Mouse (Mus musculus) embryonic facial prominence, embryonic 15.5 days (tissue): ENCODE measurements around the gene Sppl2b. TPM values are rescaled to one million over a fixed set of nuclear protein-coding genes. Genes with fewer than 3 reads are reported as not detected.

Source experiments
- ATAC-seq: fragments of 200-750 bp; cut with Nextera tagmentation; 2 replicates; pipeline ENCODE4 v1.8.0; 2017; ENCODE audit warnings: low read depth, moderate TSS enrichment; ENCODE audit not compliant: insufficient number of reproducible peaks, low FRiP score, low TSS enrichment
- H3K27ac ChIP-seq: fragments of 300-500 bp; sonication (generic); replicated peaks from 2 replicates; pipeline ENCODE4 v1.5.1; 2015; ENCODE audit warnings: mild to moderate bottlenecking, inconsistent platforms
- H3K27me3 ChIP-seq: fragments of 300-500 bp; sonication (generic); 2 replicates; pipeline ENCODE4 v1.6.1; 2015; ENCODE audit warnings: inconsistent platforms
- H3K36me3 ChIP-seq: fragments of 300-500 bp; sonication (generic); 2 replicates; pipeline ENCODE4 v1.6.1; 2015; ENCODE audit warnings: mild to moderate bottlenecking, inconsistent platforms
- H3K4me1 ChIP-seq: fragments of 300-500 bp; sonication (generic); 2 replicates; pipeline ENCODE4 v1.6.1; 2015; ENCODE audit warnings: inconsistent platforms
- H3K4me2 ChIP-seq: fragments of 300-500 bp; sonication (generic); replicated peaks from 2 replicates; pipeline ENCODE4 v1.6.1; 2015; ENCODE audit warnings: mild to moderate bottlenecking, inconsistent platforms
- H3K4me3 ChIP-seq: fragments of 300-500 bp; sonication (generic); replicated peaks from 2 replicates; pipeline ENCODE4 v1.5.1; 2015; ENCODE audit warnings: mild to moderate bottlenecking, inconsistent platforms
- H3K9ac ChIP-seq: fragments of 300-500 bp; sonication (generic); 2 replicates; pipeline ENCODE4 v1.6.1; 2015; ENCODE audit warnings: inconsistent platforms
- H3K9me3 ChIP-seq: fragments of 300-500 bp; sonication (generic); replicated peaks from 2 replicates; pipeline ENCODE4 v1.6.1; 2016; ENCODE audit warnings: inconsistent platforms
- WGBS: fragments of 180-500 bp; shearing (Covaris S2); methylation state at CpG from one replicate; pipeline ENCODE4 v1.1.7; 2015; 5-methylcytosine and 5-hydroxymethylcytosine counted together
- polyA plus RNA-seq: library from polyadenylated mRNA; unstranded; fragments of >200 nt; fragmentation: Nextera tagmentation; extraction: Ambion mirVana; gene quantifications from 2 replicates; pipeline ENCODE4 v1.2.1, GENCODE M21; 2015

The Sppl2b gene
- polyA plus RNA-seq, 1 experiment from 2014 or later, result 60.7 TPM

GRCm38 (mm10) chr10:80900318-80901247 lies 45.5 kb downstream of the Sppl2b start, which contains the start of gene Timm13:
Gene Timm13 (minus strand): TSS chr10:80900969.
- Histone ChIP-seq H3K4me3 (peak within 1 kb of the TSS; percentile 96), H3K9ac (peak within 1 kb of the TSS; percentile 87), H3K9me3 (no peaks in the 10 kb centered on the region), H3K27ac (peak within 1 kb of the TSS; percentile 88), H3K4me1 (peaks cover 27% of the 10 kb centered on the region), H3K4me2 (peak within 1 kb of the TSS; percentile 93), H3K36me3 (peaks cover 50% of the 10 kb centered on the region), H3K27me3 (no peaks in the 10 kb centered on the region)
- under 1% methylated on average over 72 of the region's 72 CpGs for WGBS
- peak; percentile 95 for ATAC-seq

- Histone ChIP-seq H3K4me3 (peak overlapping the region; percentile 96), H3K27ac (peak overlapping the region; percentile 73), H3K4me1 (peaks cover 27% of the 10 kb centered on the region), H3K4me2 (peak overlapping the region; percentile 41), H3K27me3 (no peaks in the 10 kb centered on the region), H3K9me3 (no peaks in the 10 kb centered on the region), H3K36me3 (peaks cover 59% of the 10 kb centered on the region), H3K9ac (no peak overlapping the region)
- 88% methylated on average over 19 of the region's 19 CpGs for WGBS
- ATAC-seq, result no peak
These were observed 46.6 kb downstream of the Sppl2b start for GRCm38 (mm10) chr10:80901409-80902272.

- Histone ChIP-seq H3K27ac (peak overlapping the region; percentile 8; the same call in 1 of the 2 replicates), H3K4me2 (no peak overlapping the region), H3K9ac (no peak overlapping the region), H3K9me3 (no peaks in the 10 kb centered on the region), H3K27me3 (no peaks in the 10 kb centered on the region), H3K4me1 (peaks cover 27% of the 10 kb centered on the region), H3K36me3 (peaks cover 63% of the 10 kb centered on the region), H3K4me3 (no peak overlapping the region)
- no peak for ATAC-seq
- 92% methylated on average over 9 of the region's 9 CpGs for whole genome bisulfite sequencing
These were observed 47.3 kb downstream of the Sppl2b start for GRCm38 (mm10) chr10:80902273-80902940.

GRCm38 (mm10) chr10:80903282-80903681 lies 48.2 kb downstream of the Sppl2b start:
- Histone ChIP-seq H3K9me3 (no peaks in the 10 kb centered on the region), H3K9ac (no peak overlapping the region), H3K36me3 (peaks cover 72% of the 10 kb centered on the region), H3K27me3 (no peaks in the 10 kb centered on the region), H3K27ac (no peak overlapping the region), H3K4me2 (no peak overlapping the region), H3K4me1 (peaks cover 20% of the 10 kb centered on the region), H3K4me3 (no peak overlapping the region)
- 92% methylated on average over 10 of the region's 10 CpGs for WGBS
- ATAC-seq, result no peak

GRCm38 (mm10) chr10:80904004-80904693 lies 49.1 kb downstream of the Sppl2b start:
- no peak overlapping the region for H3K4me3 ChIP-seq
- H3K4me2 ChIP-seq, result no peak overlapping the region
- no peak for ATAC-seq
- no peak overlapping the region for H3K27ac ChIP-seq
- H3K9me3 ChIP-seq, result no peaks in the 10 kb centered on the region
- WGBS, result 84% methylated on average over 28 of the region's 28 CpGs
- H3K27me3 ChIP-seq, result no peaks in the 10 kb centered on the region
- peaks cover 72% of the 10 kb centered on the region for H3K36me3 ChIP-seq
- H3K4me1 ChIP-seq, result peaks cover 12% of the 10 kb centered on the region
- no peak overlapping the region for H3K9ac ChIP-seq

GRCm38 (mm10) chr10:80904709-80905108 lies 49.6 kb downstream of the Sppl2b start:
- no peak for ATAC-seq
- H3K9ac ChIP-seq, result no peak overlapping the region
- H3K4me3 ChIP-seq, result no peak overlapping the region
- H3K36me3 ChIP-seq, result peaks cover 74% of the 10 kb centered on the region
- H3K9me3 ChIP-seq, result no peaks in the 10 kb centered on the region
- peaks cover 7% of the 10 kb centered on the region for H3K4me1 ChIP-seq
- WGBS, result 94% methylated on average over 11 of the region's 11 CpGs
- H3K4me2 ChIP-seq, result no peak overlapping the region
- H3K27ac ChIP-seq, result no peak overlapping the region
- H3K27me3 ChIP-seq, result no peaks in the 10 kb centered on the region

- peaks cover 90% of the 10 kb centered on the region for H3K36me3 ChIP-seq
- WGBS, result 90% methylated on average over 22 of the region's 22 CpGs
These were observed 54.5 kb downstream of the Sppl2b start for GRCm38 (mm10) chr10:80909375-80910162.

GRCm38 (mm10) chr10:80911354-80911753 lies 56.3 kb downstream of the Sppl2b start:
- Histone ChIP-seq H3K9me3 (no peaks in the 10 kb centered on the region), H3K36me3 (peaks cover 79% of the 10 kb centered on the region), H3K27me3 (no peaks in the 10 kb centered on the region), H3K4me1 (peaks cover 19% of the 10 kb centered on the region), H3K27ac (no peak overlapping the region), H3K9ac (no peak overlapping the region), H3K4me2 (no peak overlapping the region), H3K4me3 (no peak overlapping the region)
- 77% methylated on average over 4 of the region's 4 CpGs for WGBS
- peak; percentile 25; the same call in 1 of the 2 replicates for ATAC-seq

More at GRCm38 (mm10) chr10:80909375-80910162, 54.5 kb downstream of the Sppl2b start:
- no peaks in the 10 kb centered on the region for H3K9me3 ChIP-seq
- H3K27me3 ChIP-seq, result no peaks in the 10 kb centered on the region
- H3K4me1 ChIP-seq, result peaks cover 6% of the 10 kb centered on the region; the same call in 1 of the 2 replicates
- no peak overlapping the region for H3K4me2 ChIP-seq
- H3K27ac ChIP-seq, result no peak overlapping the region
- H3K4me3 ChIP-seq, result no peak overlapping the region
- H3K9ac ChIP-seq, result no peak overlapping the region
- ATAC-seq, result no peak

GRCm38 (mm10) chr10:80911891-80912290 lies 56.8 kb downstream of the Sppl2b start:
- no peak overlapping the region for H3K27ac ChIP-seq
- H3K9me3 ChIP-seq, result no peaks in the 10 kb centered on the region

More at GRCm38 (mm10) chr10:80911891-80912290, 56.8 kb downstream of the Sppl2b start:
- H3K4me3 ChIP-seq, result no peak overlapping the region
- H3K36me3 ChIP-seq, result peaks cover 78% of the 10 kb centered on the region
- no peak for ATAC-seq
- peaks cover 24% of the 10 kb centered on the region for H3K4me1 ChIP-seq
- H3K9ac ChIP-seq, result no peak overlapping the region
- no peaks in the 10 kb centered on the region for H3K27me3 ChIP-seq
- H3K4me2 ChIP-seq, result no peak overlapping the region
